Mouse (Mus musculus): ENCODE results near the gene C530008M17Rik. TPM values are rescaled to one million over a fixed set of nuclear protein-coding genes. Genes with fewer than 3 reads are reported as not detected.

C530008M17Rik gene
- polyA plus RNA-seq, 1 experiment from 2014 or later, result 29.9 TPM

DNA sequence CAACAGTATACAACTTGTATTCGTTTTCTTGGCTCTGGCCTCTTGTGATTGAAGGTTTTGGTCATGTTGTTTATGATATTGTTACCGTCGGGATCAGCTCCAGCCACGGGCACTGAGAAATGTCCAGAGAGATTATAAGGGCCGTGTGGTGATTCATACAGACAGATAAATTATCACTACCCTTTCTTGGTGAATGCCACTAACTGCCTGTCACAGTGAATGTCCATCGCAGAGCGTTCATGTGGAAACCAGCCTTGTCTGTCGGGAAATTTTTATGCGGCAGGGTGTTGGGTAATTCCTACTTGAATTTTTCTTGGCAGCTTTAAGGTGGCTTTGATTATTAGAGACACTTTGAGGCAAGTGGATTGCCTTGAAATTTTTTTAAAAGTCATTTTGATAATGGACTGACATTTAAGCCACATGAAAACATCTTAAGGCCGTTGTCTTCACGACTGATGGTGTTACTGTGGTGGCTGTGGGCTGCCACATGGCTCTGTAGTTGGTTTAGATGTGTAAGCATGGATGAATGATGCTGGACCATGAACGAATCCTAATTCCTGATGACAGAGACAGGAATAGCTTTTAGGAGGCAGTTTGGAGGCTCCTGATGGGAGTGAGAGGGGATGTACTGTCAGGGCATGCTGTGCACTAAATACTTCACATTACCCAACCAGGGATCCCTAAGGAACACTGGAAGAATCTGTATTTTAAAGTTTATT is 35.6 kb downstream of the C530008M17Rik start:
- no peaks in the 10 kb centered on the region for H3K4me1 ChIP-seq
- no peaks in the 10 kb centered on the region for H3K27me3 ChIP-seq (ENCODE audit: insufficient read depth, poor library complexity, severe bottlenecking)
- 0 out of 2 replicates have a peak, but pooled peaks cover 3% of the 10 kb centered on the region for H3K36me3 ChIP-seq
- H3K27ac ChIP-seq, result no peak overlapping the region
- H3K9me3 ChIP-seq, result no peaks in the 10 kb centered on the region
- no peak overlapping the region for H3K4me3 ChIP-seq
- 86% methylated on average over 12 of the region's 12 CpGs for WGBS
- DNase-seq (ENCODE audit: low spot score), result no peak

DNA sequence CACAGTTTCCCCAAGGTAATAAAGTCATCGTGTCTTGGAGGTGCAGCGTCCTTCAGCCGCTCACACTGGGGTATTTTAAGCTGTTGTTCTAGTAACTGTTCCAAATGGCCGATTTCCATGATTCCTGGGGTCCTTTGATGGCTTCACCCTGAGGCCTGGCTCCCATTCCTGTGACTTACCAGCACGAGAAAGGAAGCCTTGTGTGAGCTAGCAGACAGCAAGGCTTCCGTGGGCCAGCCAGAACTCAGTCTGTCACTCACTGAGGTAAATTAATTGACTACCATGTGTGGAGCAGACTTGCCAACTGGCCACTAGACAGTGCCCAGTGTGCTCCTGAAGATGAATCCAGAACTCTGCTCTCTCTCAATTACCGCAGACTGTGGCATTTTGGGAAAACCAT is 41.2 kb downstream of the C530008M17Rik start:
- Histone ChIP-seq H3K4me1 (peaks cover 6% of the 10 kb centered on the region; the same call in 1 of the 2 replicates), H3K27me3 (ENCODE audit: insufficient read depth, poor library complexity, severe bottlenecking) (no peaks in the 10 kb centered on the region), H3K4me3 (no peak overlapping the region), H3K9me3 (no peaks in the 10 kb centered on the region), H3K36me3 (no peaks in the 10 kb centered on the region), H3K27ac (no peak overlapping the region)
- no peak for DNase-seq (ENCODE audit: low spot score)
- 78% methylated on average over 7 of the region's 7 CpGs for WGBS

DNA sequence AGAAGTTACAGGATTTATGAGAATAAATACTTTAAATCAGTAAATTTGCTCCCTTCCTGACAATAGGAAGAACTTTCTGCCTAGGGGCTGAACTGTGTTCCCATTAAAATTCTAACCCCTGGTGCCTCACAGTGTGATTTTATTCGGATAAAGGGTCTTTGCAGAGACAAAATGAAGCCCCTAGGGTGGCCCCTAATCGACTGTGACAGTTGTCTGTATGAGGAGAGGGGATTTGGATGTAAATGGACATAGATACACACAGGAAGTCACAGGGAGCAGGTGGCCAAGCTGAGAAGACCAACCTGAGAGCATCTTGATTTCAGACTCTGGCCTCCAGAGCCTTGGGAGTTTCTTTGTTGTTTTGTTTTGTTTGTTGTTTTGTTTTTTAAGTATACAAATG is 41.9 kb downstream of the C530008M17Rik start:
- H3K27me3 ChIP-seq (ENCODE audit: insufficient read depth, poor library complexity, severe bottlenecking), result no peaks in the 10 kb centered on the region
- no peak for DNase-seq (ENCODE audit: low spot score)
- H3K9me3 ChIP-seq, result no peaks in the 10 kb centered on the region
- H3K4me1 ChIP-seq, result peaks cover 11% of the 10 kb centered on the region
- 54% methylated on average over 2 of the region's 2 CpGs for WGBS
- no peak overlapping the region for H3K27ac ChIP-seq
- no peaks in the 10 kb centered on the region for H3K36me3 ChIP-seq
- no peak overlapping the region for H3K4me3 ChIP-seq

DNA sequence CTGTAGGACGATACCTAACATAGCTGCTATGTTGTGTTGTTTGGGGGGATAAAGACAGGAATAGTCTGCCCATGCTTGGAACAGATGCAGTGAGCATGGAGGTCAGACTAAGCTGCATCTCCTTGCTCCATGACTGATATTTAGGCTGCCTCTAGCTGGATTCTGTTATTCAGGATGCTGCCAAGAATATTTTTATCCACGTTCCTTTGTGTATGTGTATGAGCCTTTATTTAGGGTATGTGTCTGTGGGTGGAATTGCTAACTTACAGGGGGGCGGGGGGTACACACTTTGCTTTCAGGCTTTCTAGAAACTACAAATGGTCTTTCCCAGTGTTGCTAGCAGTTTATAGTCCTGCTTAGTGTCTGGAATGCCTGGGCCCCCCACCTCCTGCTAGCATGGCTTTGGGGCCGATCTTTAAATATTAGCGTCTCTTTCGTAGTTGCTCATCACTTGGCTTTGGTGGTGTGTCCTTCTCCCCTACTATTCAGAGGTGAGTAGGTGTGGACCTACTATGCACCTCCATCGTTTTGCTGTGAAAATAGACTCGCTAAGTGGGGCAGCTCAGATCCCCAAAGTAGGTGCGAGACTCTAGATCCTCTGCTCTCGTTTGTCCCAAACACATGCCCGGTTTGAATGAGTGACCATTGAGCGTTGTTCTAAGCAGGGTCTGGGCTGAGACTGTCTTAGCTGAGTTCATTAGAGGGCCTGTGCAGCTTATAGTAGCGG is 45.0 kb downstream of the C530008M17Rik start:
- peaks cover 11% of the 10 kb centered on the region for H3K4me1 ChIP-seq
- H3K27ac ChIP-seq, result no peak overlapping the region
- no peaks in the 10 kb centered on the region for H3K27me3 ChIP-seq (ENCODE audit: insufficient read depth, poor library complexity, severe bottlenecking)
- no peak for DNase-seq (ENCODE audit: low spot score)
- no peak overlapping the region for H3K4me3 ChIP-seq
- 81% methylated on average over 13 of the region's 13 CpGs for WGBS
- no peaks in the 10 kb centered on the region for H3K36me3 ChIP-seq
- H3K9me3 ChIP-seq, result no peaks in the 10 kb centered on the region

DNA sequence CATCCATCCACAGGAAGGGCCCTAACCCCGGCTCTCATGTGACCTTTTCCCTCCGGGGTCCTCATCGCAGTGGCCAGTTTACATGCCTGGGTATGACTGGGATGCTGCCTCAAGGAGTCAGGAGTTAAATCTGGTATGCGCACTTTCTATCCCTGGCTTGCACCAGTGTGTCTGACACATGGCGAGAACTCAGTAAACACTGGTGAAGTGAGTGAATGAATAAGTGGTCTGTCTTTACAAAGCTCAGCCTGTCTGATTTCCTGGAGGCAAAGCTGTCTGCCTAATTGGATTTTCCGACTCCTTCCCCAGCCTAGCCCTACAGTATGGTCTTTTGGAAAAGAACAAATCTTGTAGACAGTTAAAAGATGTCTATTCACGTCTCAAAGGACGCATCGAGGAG is 45.8 kb downstream of the C530008M17Rik start:
- Histone ChIP-seq H3K9me3 (no peaks in the 10 kb centered on the region), H3K4me1 (peaks cover 11% of the 10 kb centered on the region), H3K27ac (no peak overlapping the region), H3K4me3 (no peak overlapping the region; the same call in 1 of the 2 replicates), H3K27me3 (ENCODE audit: insufficient read depth, poor library complexity, severe bottlenecking) (no peaks in the 10 kb centered on the region), H3K36me3 (no peaks in the 10 kb centered on the region)
- no peak for DNase-seq (ENCODE audit: low spot score)
- 53% methylated on average over 9 of the region's 9 CpGs for WGBS

DNA sequence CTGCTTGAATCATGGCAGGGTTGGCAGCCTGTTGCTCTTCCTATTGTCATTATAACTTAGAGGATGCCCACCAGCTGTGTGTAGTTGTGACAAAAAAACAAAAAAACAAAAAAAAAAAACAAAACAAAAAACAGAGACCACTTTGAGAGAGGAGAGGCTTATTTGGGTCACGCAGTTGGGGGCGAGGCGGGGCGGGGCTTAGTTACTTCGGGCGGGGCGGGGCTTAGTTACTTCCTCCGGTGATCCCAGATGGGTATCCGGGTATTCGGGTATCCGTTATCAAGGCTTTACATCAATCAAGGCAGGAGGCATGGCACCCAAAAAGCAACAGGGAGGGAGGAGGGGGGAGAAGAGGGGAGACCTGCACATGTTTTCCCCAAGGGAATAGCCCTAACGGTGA is 46.3 kb downstream of the C530008M17Rik start:
- DNase-seq (ENCODE audit: low spot score), result no peak
- Histone ChIP-seq H3K27ac (peak overlapping the region; percentile 24; the same call in 1 of the 2 replicates), H3K27me3 (ENCODE audit: insufficient read depth, poor library complexity, severe bottlenecking) (no peaks in the 10 kb centered on the region), H3K9me3 (no peaks in the 10 kb centered on the region), H3K36me3 (no peaks in the 10 kb centered on the region), H3K4me3 (peak overlapping the region; percentile 45), H3K4me1 (peaks cover 11% of the 10 kb centered on the region)
- WGBS, result 14% methylated on average over 12 of the region's 12 CpGs

DNA sequence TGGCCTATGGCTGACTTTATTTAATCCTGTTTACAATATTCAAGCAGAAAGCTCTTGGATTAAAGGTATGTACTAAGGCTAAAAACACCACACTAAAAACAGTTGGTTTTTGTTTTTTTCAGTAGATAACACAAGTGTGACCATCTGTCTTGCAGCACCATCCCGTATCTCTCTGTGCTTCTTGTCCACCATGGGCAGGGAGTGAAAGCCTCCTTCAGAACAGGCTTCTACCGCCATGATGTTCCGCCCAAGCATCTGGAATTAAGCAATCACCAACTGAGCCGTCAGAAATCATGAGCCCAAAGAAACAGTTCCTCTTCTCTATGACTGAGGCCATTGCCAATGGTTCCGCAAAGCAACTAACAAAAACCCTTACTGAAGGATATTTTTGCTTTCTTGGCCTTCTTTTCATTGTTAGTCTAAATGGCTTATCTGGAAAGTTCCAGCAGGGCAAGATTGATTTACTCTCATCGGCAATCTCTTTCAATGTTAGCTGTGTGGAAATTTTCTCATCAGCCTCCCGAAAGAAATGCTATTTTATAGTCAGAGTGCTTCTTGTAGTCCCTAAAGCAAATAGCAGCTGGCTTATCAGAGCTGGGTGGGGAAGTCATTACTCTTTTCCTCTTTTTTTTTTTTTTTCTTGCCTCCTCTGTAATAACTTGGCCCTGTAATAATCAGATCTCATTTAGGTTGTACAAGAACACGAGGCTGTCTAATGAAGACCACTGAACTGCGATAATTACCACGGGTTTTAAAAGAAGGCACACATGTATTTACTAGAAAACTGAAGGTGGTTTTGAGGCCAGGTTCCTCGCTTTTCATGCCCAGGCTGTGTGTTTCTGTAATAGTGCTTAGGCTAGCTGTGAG is 49.2 kb downstream of the C530008M17Rik start:
- Histone ChIP-seq H3K36me3 (no peaks in the 10 kb centered on the region), H3K9me3 (no peaks in the 10 kb centered on the region), H3K27ac (no peak overlapping the region), H3K27me3 (ENCODE audit: insufficient read depth, poor library complexity, severe bottlenecking) (no peaks in the 10 kb centered on the region), H3K4me1 (peaks cover 14% of the 10 kb centered on the region), H3K4me3 (no peak overlapping the region)
- no peak for DNase-seq (ENCODE audit: low spot score)
- WGBS, result 76% methylated on average over 11 of the region's 11 CpGs

DNA sequence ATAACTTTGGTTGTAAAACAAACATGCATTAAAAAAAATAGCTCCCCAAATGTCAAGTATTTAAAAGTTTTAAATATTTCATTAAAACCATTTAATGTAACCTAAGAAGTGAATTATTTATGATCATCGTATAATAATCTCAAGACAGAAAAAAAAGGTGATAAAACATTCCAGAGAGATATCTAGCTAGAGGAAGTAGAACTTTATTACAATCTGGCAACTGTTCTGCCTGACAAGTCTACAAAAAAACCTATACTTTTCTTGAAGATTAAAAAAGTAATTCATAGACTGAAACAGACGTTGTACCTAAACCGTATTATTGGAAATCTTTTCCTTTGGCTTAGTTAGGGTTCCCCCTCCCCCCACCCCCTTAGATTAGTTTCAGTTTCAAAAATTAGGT is 50.8 kb downstream of the C530008M17Rik start:
- Histone ChIP-seq H3K4me3 (no peak overlapping the region), H3K9me3 (no peaks in the 10 kb centered on the region), H3K27ac (no peak overlapping the region), H3K27me3 (ENCODE audit: insufficient read depth, poor library complexity, severe bottlenecking) (no peaks in the 10 kb centered on the region), H3K4me1 (peaks cover 11% of the 10 kb centered on the region), H3K36me3 (no peaks in the 10 kb centered on the region)
- 85% methylated on average over 3 of the region's 3 CpGs for WGBS
- no peak for DNase-seq (ENCODE audit: low spot score)

DNA sequence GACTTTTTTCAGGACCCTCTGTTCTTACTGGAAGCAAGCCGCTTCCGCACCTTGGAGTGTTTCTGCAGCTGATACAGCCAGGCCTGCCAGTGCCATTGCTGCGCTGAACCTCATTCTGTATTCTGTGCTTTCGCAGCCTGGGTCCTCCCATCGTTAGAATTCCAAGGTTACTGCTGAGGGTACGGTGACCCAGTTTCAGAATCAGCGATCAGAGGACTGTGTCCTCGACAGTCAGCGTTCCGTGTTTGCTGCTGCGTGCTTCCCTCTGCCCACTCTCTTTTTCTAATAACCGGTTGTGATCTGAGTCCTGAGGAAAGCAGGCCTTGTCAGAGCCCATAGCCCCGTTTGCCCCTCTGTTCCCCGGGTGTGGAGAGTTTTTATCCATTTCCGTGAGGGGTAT is 51.7 kb downstream of the C530008M17Rik start:
- no peak for DNase-seq (ENCODE audit: low spot score)
- H3K27me3 ChIP-seq (ENCODE audit: insufficient read depth, poor library complexity, severe bottlenecking), result no peaks in the 10 kb centered on the region
- H3K27ac ChIP-seq, result no peak overlapping the region
- H3K36me3 ChIP-seq, result no peaks in the 10 kb centered on the region
- no peaks in the 10 kb centered on the region for H3K9me3 ChIP-seq
- no peak overlapping the region for H3K4me3 ChIP-seq
- H3K4me1 ChIP-seq, result peaks cover 4% of the 10 kb centered on the region
- 78% methylated on average over 15 of the region's 15 CpGs for WGBS

DNA sequence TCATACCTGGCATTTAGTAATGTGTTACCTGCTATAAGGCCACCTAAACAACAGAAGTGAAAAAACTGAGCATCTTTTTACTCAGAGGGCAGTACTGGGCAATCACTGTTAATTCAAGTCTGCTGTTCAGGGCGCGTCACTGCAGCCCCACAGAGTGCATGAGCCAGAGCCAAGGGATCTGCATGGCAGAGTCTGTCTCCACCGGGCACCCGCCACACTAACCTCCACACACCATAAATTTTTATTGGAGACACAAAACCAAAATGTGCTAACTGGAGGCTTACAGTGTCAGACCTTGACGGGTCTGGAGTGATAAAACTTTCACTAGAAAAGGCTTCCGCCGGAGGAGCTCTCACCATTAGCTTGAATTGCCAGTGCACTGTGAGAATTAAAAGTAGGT is 57.4 kb downstream of the C530008M17Rik start:
- WGBS, result 87% methylated on average over 7 of the region's 7 CpGs

DNA sequence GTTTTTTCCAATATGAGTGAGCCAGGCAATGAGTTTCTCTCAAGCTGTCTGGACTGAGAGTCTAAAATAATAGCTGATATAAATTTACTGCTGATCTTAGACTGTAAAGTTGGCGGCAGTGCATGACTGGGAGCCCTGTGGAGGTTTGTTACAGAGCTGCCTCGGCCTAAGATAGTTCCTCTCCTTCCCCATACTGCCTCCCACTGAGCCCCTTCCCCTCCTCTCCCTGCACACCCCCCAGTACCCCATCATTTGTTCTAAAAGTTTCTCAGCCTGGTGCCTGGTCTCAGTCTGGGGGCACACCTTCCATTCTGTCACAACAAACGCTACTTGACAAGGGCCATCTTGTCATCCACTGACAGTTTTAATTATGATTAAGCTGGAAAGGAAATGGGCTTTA is 63.6 kb downstream of the C530008M17Rik start:
- WGBS, result 67% methylated on average over 3 of the region's 3 CpGs
- no peak overlapping the region for H3K27ac ChIP-seq

More for the DNA sequence above, 57.4 kb downstream of the C530008M17Rik start:
- DNase-seq (ENCODE audit: low spot score), result no peak
- no peaks in the 10 kb centered on the region for H3K27me3 ChIP-seq (ENCODE audit: insufficient read depth, poor library complexity, severe bottlenecking)
- no peaks in the 10 kb centered on the region for H3K9me3 ChIP-seq
- no peak overlapping the region for H3K27ac ChIP-seq
- H3K4me1 ChIP-seq, result no peaks in the 10 kb centered on the region
- H3K36me3 ChIP-seq, result no peaks in the 10 kb centered on the region
- H3K4me3 ChIP-seq, result no peak overlapping the region

DNA sequence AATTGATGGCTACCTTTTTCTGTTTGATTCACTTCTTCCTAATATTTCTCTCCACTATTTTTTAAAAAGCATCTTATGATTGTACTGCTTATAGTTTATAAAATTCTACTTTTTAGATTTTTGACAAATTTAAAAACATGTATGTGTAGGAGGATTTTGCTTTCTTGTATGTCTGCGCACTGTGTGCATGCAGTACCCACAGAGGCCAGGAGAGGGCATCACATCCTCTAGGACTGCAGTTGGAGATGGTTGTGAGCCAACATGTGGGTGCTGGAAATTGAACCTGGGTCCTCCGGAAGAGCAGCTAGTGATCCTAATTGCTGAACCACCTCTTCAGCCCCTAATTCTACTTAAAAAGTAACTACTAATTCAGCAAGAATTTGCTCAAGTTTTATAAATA is 68.6 kb downstream of the C530008M17Rik start:
- Histone ChIP-seq H3K27me3 (ENCODE audit: insufficient read depth, poor library complexity, severe bottlenecking) (no peaks in the 10 kb centered on the region), H3K4me1 (no peaks in the 10 kb centered on the region), H3K9me3 (peaks cover 4% of the 10 kb centered on the region; the same call in 1 of the 2 replicates), H3K27ac (no peak overlapping the region), H3K4me3 (no peak overlapping the region), H3K36me3 (peaks cover 8% of the 10 kb centered on the region)
- WGBS, result 93% methylated on average over 2 of the region's 2 CpGs
- DNase-seq (ENCODE audit: low spot score), result no peak

More for the DNA sequence above, 63.6 kb downstream of the C530008M17Rik start:
- H3K36me3 ChIP-seq, result peaks cover 8% of the 10 kb centered on the region
- no peaks in the 10 kb centered on the region for H3K4me1 ChIP-seq
- H3K27me3 ChIP-seq (ENCODE audit: insufficient read depth, poor library complexity, severe bottlenecking), result no peaks in the 10 kb centered on the region
- H3K4me3 ChIP-seq, result no peak overlapping the region
- DNase-seq (ENCODE audit: low spot score), result no peak
- H3K9me3 ChIP-seq, result peaks cover 4% of the 10 kb centered on the region; the same call in 1 of the 2 replicates
